Mouse (Mus musculus) megakaryocyte, embryonic 14.5 days (primary cell): ENCODE results near the gene Zcchc9.

Source experiments
- FLI1 ChIP-seq: IDR thresholded peaks from 2 replicates; pipeline ENCODE4 v1.6.1; 2012; ENCODE audit warnings: low read length, inconsistent platforms, mixed read lengths
- GATA1 ChIP-seq: IDR thresholded peaks from 3 replicates; pipeline ENCODE4 v1.6.1; 2012; ENCODE audit warnings: mixed read lengths, low read length, inconsistent platforms, borderline replicate concordance

GRCm38 (mm10) chr13:91754762-91755161 is 52.7 kb downstream of the Zcchc9 start:
- TF ChIP-seq GATA1, result no peak
- TF ChIP-seq FLI1, result no peak
